Mouse (Mus musculus) adrenal gland, postnatal 10 days (tissue): ENCODE measurements around the gene Sec24b. TPM values are rescaled to one million over a fixed set of nuclear protein-coding genes. Genes with fewer than 3 reads are reported as not detected.
A peak's percentile ranks its signal among the peaks of the same experiment; 100 is the strongest.

ENCODE experiments used
- DNase-seq: peaks from one replicate; pipeline ENCODE4 v3.0.0; 2021; ENCODE audit warnings: mixed read lengths
- total RNA-seq, 2 experiments: library from RNA; stranded (reverse); gene quantifications; 2 replicates each; pipeline ENCODE4 v1.2.3; 2021

Sec24b gene
- total RNA-seq, 2 experiments from 2014 or later, result 48.8 to 59.3 TPM

DNA sequence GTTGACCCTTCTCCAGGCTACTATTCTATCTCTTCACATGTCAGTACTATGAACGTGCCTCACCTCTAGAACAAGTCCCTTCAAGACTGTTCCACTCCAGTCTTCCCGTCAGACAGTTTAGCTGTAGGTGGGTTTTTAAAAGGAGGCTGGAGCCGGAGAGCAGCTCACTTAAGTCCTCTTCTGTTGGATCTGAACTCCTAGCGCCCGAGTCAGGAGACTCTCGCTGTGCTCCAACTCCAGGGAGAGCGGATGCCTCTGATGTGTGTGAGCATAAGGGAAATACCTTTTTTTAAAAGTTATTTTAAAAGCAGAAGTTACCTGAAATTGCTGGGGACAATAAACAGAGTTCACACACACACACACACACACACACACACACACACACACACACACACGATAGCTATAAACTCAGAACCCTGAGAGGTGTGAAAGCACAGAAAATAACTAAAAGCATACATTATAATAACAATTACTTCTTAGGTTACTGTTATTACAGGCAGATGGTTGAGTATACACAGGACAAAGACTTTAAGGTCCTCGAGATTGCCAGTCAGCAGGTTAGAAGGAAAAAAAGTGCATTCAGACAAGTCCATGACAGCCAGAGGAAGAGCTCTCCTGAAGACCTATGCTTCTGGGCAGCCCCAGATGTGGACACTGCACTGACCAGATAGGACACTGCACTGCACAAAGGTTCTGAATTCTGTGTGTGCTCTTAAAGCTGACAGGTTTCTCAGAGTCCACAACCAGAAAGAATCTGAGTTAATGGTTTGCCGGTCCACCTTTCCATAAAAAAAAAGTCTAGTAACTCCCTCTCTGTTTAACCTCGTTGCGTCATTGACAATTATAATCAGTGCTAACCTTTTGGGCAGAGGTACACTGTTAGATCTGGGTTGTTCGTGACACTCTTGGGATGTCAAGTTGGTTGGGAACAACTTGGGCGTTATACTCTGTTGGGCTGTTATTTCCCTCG is 5.7 kb downstream of the Sec24b start:
- DNase-seq, result no peak

DNA sequence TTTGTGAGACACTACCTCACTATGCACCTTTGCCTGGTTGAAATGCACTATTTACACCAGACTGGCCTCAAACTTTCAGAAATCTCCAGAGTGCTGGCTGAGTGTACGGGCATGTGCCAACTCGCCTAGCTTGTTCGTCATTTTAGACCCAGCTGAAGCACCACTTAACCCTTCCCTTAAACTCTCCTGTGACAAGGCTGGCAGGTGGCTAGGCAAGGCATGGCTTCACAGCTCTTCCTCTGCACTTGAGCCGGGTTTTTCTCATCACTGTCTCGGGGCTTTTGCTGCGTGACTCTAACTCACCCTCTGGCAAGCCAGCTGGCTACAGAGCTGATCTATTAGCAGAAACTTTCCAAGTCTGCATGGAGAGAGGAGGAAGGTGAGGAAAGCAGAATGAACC is 6.8 kb downstream of the Sec24b start:
- peak; percentile 33 for DNase-seq

DNA sequence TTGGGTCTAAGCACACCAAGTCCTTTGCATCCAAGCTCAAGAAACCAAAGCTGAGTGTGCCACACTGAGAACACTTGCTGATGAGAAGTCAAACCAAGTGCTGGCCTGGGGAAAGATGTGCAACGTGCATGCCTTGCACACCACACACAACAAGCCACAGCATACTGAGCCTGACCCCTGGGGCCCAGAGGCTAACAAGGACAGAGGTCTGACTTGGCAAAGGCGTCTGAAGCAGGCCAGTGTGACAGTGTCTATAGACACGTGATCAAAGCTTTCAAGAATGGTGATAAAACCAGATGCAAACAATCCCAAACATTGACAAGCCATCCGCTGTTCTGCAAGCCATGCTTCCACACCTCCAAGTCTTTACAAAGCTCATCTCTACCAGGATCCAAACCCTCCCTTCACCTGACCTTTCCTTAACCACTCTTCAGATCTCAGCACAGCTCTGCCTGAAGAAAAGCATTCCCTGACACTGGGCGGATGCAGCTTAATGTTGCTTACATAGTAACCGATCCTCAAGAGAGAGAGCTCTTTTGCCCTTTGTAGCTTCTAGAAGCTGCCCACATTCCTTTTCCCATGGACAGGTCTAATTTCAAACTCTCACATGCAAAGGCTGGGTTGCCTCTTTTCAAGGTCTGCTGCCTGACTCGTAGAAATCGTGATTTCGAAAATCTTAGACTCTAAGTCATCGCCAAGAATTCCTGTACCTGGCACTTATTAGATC is 7.8 kb downstream of the Sec24b start:
- peak; percentile 26 for DNase-seq

DNA sequence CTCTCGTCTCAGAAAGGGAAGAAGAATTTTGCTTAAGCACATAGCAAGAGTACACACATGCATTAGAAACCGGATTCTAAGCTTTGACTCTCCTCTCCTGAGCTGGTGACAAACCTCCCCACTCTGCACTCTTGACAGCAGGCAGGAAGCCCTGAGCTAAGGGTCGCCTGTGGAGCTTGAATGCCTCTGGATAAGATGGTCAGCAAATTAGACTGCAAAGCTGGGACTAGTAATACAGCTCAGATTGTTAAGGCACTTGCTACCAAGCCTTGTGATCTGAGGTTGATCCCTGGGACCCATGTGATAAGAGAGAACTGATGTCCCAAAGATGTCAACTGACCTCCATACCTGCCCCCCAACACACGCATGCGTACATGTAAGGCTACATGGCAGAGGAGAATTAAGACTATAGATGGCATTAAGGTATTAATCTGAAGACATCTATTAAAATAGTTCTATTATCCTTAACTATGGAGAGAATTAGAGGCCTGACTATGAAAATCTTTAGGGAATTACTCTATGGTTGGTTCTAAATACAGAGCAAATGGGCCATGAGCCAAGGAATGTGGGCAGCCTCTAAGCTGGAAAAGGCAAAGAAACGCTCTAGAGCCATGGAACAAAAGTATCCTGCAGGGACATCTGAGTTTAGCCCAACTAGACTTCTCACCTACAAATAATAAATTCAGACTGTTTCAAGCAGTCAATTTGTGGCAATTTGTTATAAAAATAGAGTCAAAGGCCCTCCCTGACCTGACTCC is 8.6 kb downstream of the Sec24b start:
- DNase-seq, result peak; percentile 62

DNA sequence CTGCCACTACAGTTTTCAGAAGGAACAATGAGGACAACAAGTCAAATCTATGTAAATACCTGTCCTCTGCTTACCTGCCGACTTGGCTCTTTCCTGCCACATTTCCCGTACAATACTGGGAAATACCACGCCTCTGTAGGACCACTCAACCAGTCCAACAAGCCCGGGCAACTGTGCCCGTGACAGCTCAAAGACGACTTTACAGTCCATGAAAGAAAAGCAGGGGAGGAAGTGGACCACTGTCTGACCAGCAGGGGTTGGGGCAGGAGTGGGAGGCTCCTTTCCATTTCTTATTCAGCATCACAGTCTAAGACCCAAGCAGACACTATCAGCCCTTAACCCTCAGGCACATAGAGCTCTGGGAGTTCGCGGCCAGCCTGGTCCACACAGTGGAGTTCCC is 9.2 kb downstream of the Sec24b start:
- no peak for DNase-seq

DNA sequence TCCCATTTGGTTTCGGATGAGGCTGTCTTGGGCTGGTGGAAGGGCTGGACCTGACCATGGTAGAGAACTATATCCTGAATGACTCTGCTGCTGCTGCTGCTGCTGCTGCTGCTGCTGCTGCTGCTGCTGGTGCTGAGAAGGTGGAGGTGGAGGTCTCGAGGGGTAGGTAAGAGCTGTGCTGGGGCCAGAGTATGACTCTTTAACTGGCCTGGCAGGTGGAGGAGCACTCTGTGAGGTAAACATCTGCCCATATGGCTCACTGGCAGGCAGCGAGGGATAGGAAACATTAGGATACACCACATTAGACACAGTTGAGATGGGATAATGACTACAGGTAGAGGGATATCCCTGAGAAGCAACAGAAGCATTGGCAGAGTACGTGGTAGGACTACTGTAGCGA is 20.6 kb downstream of the Sec24b start:
- no peak for DNase-seq

DNA sequence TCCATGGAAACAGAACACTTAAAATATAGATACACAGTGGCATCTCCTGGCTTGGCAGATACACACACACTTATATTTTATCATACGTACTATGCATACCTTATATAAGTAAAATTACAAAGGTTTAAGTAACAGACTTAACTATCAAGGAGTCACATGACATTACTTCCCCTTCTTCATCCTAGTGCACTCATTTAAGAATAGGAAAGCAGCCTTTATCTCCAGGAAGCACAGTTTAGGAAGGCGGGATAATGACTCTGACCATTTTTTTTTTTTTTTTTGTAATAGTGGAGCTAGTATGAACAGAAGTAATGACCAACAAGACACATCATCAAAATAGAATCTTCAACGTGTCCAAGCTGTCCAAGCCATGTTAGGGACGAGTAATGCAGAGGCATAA is 21.3 kb downstream of the Sec24b start:
- no peak for DNase-seq

DNA sequence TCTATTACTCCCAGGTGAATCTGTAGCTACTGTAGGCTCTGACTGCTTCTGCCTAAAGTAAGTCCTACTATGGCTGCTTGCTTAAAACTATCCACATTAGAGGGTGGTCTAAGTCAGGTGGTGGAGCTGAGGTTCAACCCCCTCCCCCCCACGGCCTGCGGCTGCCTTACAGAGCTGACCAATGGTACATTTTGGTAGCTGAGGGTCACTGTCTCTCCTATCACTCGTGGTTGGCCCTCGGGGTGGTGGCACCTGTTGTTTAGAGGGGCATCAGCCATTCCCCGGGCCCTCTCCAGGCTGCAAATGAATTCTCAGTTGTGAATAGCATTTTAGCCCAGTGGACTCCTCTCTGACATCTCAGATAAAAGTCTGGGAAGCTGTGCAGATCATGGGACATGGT is 32.6 kb downstream of the Sec24b start:
- no peak for DNase-seq

DNA sequence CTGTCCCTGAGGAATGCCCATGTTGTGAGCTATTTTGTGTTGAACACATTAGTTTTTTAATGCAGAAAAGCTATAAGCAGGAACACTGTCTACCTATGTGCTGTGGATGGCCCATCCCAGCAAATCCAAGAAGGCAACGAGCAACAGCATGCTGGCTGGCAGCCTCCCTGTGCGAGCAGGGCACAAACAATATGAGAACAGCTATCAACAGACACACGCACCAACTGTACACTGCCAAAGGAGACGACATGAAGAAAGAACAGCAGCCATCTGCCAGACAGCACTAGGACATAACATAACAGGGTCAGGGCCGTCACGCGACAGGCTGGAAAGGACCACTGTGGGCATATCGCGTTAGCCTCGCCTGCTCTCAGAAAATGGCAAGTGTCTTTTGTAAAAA is 35.2 kb downstream of the Sec24b start:
- DNase-seq, result no peak

DNA sequence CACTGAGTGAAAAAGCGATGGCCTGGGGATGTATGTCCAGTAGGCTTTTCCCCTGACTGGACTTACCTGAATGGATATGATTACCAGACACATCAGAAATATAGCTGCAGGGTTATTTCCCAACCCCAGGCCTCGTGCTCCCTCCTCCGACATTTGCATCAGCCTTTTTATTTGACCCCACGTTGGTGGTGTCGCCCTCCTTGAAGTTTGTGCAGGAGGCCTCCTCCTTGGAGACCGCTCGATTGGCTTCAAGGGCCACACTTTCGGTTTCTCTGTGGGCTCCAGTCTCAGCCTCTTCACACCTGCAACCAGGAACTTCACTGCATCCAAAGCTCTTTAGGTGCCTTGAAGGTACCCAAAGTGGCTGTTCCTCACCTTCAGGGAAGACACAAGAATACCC is 35.8 kb downstream of the Sec24b start:
- no peak for DNase-seq

DNA sequence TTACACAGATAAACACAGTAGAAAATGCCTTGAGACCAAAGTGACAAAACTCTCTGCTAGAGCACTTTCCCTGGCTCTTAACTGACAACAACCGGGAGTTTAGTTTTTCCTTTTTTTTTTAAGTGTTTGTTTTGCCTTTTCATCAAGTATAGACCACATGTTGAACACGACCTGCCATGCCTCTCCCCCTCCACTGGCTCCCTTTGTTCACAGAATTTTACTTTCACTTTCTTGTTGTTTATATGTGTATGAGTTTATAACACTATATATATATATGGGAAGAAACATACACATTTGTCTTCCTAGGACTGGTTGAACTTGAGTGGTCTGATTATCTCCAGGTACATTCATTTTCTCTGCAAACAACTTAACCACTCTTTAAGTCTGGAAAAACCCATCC is 48.4 kb downstream of the Sec24b start:
- no peak for DNase-seq

DNA sequence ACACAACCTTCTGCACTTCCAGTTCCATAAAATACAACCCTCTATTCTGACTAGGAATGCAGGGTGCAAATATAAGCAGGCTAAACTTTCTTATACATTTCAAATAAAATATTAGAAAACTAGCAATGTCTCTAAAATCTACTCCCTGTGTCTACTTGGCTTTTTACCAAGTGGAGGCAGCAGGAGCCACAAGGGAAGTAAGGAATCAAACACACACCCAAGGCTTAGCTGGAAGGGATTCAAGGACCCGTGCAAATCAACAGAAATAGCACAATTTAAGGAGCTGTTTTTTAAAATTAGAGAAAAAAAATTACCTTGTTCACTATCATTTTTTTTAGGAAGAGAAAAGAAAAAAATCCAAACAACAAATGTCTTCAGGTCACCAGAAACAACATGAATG is 50.1 kb downstream of the Sec24b start:
- DNase-seq, result no peak

DNA sequence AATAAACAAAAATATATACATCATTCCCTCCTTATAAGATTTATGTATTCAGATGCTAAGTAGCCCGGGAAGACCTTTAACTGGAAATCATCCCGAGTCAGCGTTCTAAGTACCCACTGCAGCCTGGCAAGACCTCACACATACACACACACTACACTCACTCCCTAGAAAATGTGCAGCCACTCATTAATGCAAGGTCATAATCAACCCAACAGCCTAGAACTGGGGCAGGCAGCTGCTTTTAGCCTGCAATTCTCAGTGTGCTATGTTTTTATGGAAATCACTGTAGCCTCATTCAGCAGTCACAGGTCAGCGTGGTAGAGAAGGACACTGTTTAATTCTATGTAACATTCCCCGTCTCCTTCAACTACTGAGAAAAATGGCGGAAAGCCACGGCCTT is 55.2 kb downstream of the Sec24b start:
- no peak for DNase-seq

DNA sequence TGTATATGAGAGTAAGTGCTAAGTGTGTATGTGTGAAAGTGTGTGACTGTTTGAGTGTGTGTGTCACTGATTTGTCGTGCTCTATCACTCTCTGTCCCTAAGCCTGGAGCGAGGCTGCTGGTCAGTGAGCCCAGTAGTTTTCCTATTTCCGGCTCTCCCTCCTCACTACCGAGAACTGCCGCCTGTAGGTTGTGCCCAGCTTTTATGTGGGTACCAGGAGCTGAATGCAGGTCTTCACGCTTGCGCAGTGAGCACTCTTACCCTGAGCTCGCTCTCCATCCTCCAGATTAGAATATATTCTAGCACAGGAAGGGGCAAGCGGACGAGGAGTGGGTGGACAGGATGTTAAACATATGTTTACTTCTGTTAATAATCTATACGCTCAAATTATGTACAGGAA is 60.4 kb downstream of the Sec24b start:
- DNase-seq, result no peak

DNA sequence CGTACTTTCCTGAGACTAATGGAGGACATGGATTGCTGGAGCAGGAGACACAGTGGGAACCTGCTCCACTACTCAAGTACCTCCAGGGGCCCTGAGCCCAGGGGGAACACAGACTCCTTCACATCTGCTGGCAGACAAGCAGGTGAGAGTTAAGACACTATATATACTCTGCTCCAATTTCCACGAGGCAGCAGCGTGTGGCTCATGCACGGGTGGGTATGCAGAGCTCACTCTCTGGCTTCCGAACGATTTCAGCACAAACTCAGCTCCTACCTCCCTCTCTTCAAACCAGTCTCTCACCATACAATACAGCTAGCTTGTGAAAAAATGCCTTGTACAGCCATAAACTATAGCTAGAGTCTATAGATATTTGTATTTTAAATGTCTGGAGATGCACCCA is 62.8 kb downstream of the Sec24b start:
- DNase-seq, result no peak

DNA sequence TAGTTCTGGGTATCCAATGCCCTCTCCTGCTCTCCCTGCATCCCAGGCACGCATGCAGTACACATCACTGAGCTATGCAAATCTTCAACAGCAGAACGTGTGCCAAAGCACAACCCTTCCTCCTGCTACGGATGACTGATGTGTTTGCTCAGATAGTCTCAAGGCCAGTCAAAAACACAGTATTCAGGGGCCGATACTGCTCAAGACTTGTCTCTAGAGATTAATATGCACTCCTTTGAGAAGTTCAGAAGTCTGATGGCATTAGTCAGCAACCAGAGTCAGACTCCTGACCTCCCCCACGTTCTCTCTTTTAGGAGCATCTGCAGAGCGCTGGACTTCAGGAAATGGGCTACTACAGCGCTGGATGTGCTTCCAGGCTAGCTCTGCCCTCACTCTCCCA is 63.4 kb downstream of the Sec24b start:
- peak; percentile 41 for DNase-seq

DNA sequence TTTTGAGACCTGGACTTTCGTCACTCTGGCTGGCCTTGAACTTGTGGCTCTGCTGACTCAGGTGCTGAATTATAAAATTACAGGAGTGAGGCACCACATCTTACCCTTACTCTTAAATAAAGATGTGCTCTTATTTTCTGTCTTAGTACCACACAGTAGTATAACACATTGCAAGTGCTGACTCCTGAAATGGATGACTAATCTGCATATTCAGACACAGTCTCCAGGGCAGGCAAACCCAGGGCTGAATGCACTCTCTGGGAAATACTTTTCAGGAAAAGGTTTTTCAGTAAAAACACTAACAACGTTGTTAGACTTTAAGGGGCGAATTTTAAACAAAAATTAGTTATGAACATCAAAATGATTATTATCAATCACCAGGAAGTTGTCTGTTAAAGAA is 64.0 kb downstream of the Sec24b start:
- no peak for DNase-seq

DNA sequence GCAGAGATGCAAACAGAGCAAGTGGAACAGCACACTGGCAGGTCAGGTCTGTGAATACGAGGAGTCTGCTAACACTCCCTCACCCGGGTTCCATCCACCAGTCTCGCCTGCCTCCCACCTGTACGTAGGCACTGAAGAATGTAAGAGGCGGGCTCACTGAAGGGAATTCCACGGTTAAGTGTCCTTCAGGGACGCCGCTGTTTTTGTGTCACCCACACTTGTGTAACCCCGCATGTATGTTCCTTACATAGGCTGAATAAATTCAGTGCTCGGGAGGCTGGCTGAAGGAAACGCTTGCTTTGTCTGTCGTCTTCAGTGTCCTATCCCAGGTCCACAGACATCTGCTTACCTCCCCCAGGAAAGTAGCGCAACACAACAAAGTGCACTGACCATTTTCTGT is 74.1 kb downstream of the Sec24b start:
- no peak for DNase-seq

DNA sequence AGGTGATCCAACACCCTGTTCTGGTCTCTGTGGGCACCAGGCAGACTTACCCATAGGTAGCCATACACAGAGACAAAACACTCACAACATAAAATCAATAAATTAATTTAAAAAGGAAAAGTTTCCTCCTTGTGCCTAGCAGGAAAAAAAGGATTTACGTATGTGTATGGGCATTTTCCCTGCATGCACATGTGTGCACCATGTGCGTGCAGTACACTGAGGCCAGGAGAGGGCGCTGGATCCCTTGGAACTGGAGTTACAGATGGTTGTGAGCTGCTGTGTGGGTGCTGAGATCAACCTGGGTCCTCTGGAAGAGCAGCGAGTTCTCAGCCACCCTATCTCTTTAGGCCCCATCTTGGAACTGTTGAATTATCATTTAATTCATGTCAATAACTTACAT is 76.0 kb downstream of the Sec24b start:
- no peak for DNase-seq

DNA sequence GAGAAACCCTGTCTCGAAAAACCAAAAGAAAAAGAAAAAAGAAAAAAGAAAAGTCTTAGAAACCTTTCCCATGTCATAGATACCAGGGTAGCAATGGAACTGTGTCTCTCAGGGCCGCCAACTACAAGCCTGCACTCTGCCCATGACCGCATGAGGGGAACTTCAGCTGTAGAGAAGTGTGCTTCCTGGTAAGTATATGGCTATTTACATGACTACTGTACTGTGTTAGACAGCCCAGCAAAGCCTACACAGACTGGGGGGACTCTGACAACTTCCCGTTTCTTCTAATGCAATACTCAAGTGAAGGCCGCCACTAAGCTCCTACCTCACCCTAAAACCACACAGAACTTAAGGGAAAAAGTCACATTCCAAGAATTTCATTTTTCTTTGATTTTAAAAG is 76.6 kb downstream of the Sec24b start:
- no peak for DNase-seq

DNA sequence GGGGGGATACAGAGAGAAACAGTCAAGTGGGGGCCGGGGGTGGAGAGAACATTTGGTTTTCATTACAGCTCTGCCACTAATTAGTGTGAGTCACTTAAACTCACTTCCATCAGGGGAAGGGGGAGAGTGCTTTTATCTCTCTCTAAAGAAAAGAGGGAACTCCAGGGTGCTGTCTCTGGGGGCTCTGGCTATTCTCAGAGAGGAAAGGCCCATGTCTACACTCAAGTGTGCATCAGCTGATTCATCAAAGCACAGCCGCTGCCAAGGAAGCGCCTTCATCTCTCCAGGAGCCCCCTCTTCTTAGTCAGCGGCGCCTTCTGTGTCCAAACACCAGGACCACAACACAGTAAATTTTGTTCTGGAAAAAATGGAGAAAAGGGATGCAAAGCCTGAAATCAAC is 79.1 kb downstream of the Sec24b start:
- no peak for DNase-seq

DNA sequence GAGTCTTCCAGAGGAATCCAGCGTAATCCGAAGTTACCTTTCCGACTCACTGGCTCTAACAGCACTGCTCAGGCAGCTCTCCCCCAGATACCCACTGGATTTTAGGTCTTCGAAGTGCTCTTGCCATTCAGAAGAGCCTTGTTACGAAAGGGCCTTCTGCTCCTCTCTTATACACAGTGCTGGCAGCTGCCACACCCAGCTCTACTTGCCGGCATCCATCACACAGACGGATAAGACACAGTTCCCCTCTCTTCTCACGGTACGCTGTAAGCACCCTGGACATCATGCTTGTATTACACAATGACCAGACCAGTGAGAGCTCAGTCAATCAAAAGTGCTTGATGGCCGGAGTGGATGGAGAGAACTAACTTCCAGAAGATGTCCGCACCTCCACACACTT is 79.6 kb downstream of the Sec24b start:
- DNase-seq, result no peak

DNA sequence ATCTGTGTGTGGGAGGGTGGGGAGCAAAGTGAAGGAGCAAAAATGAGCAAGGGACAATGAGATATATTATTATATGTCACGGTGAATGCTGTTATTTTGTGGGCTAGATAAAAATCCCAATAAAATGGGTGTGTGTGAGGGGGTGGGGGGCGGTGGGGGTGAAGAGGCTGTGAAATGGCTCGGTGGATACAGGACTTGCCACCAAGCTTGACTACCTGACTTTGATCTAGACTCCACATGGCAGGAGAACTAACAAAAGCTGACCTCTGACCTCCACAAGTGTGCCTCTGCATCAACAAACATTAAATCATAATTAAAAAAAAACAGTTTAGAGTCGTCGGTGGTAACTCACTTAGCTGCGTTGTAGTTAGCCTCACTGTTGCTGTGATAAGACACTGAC is 81.8 kb downstream of the Sec24b start:
- no peak for DNase-seq
